Mouse (Mus musculus): ENCODE measurements around the gene Necap2.

Necap2 gene

DNA sequence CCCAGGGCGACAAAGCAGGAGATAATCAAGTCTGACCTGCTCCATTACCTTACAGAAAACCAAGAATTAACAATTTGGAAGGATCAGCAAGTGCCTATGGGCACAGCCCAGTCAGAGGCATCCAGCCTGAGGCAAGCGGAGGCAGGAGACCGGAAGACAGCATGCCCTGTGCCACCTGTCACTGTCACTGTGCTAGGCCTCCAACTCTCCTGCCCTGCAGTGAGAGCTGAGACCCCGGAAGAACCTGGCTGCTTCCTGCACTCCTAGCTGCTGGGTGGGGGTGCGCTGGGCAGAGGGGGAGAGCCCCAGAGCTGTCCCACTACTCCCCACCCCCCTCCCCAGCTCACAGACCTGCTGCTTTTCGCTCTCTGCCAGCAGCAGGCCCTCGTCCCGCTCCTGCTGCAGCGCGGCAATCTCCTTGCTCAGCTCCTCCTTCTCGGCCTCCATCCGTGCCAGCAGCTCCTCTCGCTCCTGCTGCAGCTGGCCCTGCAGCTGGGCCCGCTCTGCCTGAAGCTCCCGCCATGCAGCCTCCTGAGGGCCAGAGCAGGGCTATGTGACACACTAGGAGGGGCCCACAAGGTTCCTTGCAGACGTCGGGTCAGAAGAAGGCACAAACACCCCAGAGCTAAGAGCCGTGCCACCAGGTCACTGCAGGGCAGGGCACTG lies 47.5 kb downstream of the Necap2 start:
- no peak for DNase-seq

DNA sequence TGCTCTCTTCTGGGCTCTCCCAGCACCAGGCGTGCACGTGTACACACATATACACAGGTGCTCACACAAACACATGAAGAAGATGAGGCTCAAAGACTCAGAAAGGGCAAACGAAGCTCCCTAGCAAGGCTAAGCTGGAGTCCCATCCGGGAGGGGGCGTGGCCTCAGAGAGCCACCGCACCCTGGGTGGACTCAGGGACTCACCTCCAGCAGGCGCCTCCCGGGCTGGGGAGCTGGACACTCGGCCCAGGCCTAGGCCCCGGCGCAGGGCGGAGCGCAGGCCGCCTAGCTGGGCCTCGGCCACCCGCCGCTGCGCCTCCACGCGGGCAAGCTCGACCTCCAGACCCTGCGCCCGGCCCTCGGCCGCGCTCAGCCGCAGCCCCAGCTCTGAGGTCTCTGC lies 53.2 kb downstream of the Necap2 start:
- no peak for DNase-seq

DNA sequence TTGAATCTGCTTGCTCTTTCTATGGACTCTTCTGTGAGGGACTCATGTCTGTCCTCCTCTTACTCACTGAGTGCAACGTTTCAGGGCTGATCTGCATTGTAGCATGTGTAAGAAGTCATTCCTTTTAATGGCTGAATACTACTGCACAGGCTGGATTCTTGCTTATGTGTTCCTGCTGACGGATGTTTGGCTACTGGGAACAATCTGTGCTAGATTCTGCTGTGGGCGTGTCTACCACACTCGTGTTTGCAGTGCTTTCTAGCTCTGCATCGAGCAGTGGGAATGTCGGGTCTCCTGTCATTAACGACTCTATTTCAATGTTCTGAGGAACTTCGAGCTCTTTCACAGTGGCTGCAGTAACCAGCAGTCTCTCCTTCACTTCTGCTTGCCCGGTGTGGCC lies 54.1 kb downstream of the Necap2 start:
- DNase-seq: no peak

DNA sequence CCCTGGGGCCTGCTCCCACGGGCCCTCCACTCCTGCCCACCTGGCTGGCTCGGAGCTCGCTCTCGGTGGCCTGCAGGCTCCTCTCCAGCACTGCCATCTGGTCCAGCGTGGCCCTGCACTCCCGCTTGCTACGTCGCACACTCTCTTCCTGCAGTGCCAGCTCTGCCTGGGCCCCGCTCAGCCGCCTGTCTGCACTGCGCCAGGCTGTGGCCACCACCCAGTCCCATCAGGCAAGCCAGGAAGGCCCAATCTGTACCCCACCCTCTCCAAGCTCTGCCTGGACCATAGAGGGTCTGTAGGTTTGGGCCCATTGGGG lies 56.6 kb downstream of the Necap2 start:
- DNase-seq: no peak

DNA sequence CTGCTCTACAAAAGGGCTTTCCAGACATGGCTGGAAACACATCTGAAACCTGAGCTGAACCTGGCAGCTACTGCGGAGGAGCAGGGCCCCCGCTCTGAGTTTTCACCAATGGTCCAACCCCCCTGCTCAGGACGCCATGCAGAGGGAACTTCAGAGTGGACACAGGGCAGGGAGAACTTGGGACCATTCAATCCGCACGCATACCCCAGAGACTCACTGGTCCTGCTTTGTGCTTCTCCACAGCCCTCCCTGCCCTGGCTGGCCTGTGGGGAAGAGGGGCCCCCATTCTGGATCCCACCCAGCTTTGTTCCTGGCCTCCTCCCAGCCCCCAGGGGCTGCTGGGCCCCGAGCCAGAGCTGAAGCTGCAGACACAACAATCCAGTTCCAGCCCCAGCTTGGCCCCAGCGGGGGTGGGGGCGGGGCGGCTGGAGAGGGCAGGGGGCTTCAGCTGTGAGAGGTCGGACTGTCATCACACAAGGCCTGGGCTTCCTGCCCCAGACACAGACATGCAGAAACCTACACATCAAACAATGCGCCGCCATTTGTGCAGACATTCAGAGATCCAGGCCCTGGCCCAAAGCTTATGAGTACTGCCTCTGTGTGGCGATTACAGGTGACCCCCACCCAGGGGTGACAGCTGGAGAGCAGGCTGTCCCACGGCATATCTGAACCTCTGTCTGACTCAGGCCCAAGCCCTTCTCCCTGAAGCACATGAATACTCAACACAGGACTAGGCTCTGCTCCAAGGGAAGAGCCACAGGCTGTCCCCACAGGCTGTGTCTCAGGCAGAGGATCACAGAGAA lies 57.1 kb downstream of the Necap2 start:
- peak; percentile 90 for DNase-seq

DNA sequence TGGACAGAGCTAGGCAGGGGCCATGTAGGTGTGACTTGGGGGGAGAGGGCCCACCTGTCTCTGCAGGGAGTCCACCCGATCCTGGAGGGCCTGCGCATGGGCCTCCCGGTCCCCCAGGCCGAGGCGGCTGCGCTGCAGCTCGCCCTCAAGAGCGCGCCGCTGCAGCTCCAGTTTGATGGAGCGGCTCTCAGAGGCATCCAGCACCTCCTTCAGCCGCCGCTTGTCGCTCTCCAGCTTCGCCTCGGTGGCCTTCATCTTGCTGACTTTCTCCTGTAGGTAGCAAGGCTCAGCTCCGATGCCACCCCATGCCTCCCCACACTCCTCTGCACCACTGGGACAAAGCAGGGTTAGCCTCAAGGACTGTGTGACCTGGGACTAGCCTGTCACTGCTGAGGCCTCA lies 57.9 kb downstream of the Necap2 start:
- no peak for DNase-seq

DNA sequence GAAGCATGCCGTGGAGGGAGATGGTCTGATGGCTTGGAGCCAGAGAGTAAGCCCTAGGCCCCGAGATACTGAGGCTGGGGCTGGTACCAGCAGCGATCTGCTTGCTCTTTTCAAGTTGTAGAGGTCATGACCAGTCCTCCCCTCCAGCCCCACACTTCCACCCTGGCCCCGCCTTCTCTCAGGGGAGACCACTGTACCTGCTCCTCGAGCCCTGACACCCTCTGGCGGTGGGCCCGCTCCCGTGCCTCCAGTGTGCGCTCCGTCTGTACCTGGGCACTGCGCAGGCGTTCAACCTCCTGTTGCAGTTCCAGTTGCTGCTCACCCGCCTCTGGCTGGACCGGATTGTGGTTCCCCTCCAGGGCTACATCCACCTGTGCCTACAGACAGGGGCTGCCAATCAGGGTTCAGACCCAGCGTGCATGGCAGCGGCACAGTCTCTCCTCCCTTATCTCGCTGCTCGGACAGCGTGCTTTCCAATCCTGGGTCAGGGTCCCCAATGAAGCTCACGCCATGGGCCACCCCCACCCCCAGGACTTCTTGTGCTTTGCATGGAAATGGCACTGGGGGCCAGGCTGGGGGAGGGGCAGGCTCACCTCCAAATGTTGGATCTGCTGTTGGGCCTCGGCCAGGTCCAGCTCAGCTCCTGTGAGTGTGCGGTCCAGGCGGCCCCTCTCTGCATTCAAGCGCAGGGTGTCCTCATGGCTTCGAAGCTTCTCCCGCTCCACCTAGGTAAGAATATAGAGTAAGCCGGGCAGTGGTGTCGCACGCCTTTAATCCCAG lies 60.3 kb downstream of the Necap2 start:
- no peak for DNase-seq

Data from retina, postnatal 1 day (tissue).